In the genomic region with DNA sequence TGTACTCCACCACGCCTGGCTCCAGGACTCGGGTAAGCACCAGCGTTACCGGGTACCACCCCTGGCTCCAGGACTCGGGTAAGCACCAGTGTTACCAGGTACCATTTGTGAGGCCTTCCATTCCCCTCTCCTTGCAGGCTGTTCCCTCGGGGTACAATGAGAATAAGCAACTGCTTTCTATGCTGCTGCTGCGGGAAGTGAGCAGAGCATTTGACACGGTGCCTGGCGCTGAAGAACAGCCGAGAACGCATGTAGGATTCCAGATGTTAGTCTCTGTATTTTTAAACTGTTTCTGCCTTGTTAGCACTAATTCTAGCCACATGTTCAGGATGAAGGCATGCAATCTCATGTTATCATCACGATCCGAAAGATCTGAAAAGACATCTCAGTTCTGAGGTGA, we compare ENCODE assay signal across 28 mouse cellular contexts. TPM values are rescaled to one million over a fixed set of nuclear protein-coding genes. Genes with fewer than 3 reads are reported as not detected.
DNase-seq lines count a peak whose midpoint lies in the region; ATAC-seq and TF ChIP-seq lines count a peak whose summit lies in the region.
"Had no signal": no experiment of that assay in that cellular context is flagged by ENCODE, and none has a peak within 500 bp of the region (broad histone marks: within the 10 kb centered on the region; RNA-seq: fewer than 3 reads in every experiment).

No protein-coding gene starts in this region.

- no peaks in the 10 kb centered on the region for H3K27me3 ChIP-seq in hindbrain, embryonic 10.5 days (ENCODE audit: insufficient read depth, poor library complexity, severe bottlenecking)
- no peaks in the 10 kb centered on the region for H3K27me3 ChIP-seq in hindbrain, embryonic 14.5 days (ENCODE audit: control insufficient read depth, insufficient read depth, low read length)
- no peaks in the 10 kb centered on the region for H3K27me3 ChIP-seq in embryonic facial prominence, embryonic 11.5 days (ENCODE audit: control insufficient read depth, insufficient read depth, low read length)
- no peaks in the 10 kb centered on the region for H3K27me3 ChIP-seq in embryonic facial prominence, embryonic 14.5 days (replicated peaks; ENCODE audit: control insufficient read depth, insufficient read depth, low read length)
- no peaks in the 10 kb centered on the region for H3K27me3 ChIP-seq in limb, embryonic 14.5 days (ENCODE audit: control insufficient read depth, insufficient read depth, low read length)
- H3K27me3 ChIP-seq in intestine, embryonic 16.5 days (replicated peaks; ENCODE audit: control insufficient read depth, insufficient read depth, low read length): no peaks in the 10 kb centered on the region
- H3K27me3 ChIP-seq: CH12.LX; heart, embryonic 13.5 days; hindbrain, embryonic 13.5 days; Patski had no signal

- no peak for TF ChIP-seq POLR2A in limb, embryonic 14.5 days (IDR thresholded peaks at IDR 0.05; ENCODE audit: borderline replicate concordance, extremely low read depth, insufficient read depth, insufficient read length)

- H3K9me3 ChIP-seq in hindbrain, embryonic 10.5 days: no peaks in the 10 kb centered on the region
- H3K9me3 ChIP-seq in hindbrain, embryonic 14.5 days (ENCODE audit: control insufficient read depth, low read length): no peaks in the 10 kb centered on the region
- no peaks in the 10 kb centered on the region for H3K9me3 ChIP-seq in embryonic facial prominence, embryonic 11.5 days (replicated peaks; ENCODE audit: control insufficient read depth, low read length)
- H3K9me3 ChIP-seq in embryonic facial prominence, embryonic 14.5 days (ENCODE audit: control insufficient read depth, low read length): no peaks in the 10 kb centered on the region
- no peaks in the 10 kb centered on the region for H3K9me3 ChIP-seq in limb, embryonic 14.5 days (ENCODE audit: control insufficient read depth, low read length)
- no peaks in the 10 kb centered on the region for H3K9me3 ChIP-seq in intestine, embryonic 16.5 days (ENCODE audit: control insufficient read depth, low read length)
- H3K9me3 ChIP-seq: G1E; heart, embryonic 10.5 days; heart, embryonic 13.5 days; hindbrain, embryonic 13.5 days had no signal

- no peak overlapping the region for H3K9ac ChIP-seq in hindbrain, embryonic 14.5 days
- no peak overlapping the region for H3K9ac ChIP-seq in embryonic facial prominence, embryonic 11.5 days (replicated peaks; ENCODE audit: low read length)
- H3K9ac ChIP-seq in embryonic facial prominence, embryonic 14.5 days (ENCODE audit: low read depth, low read length): no peak overlapping the region
- no peak overlapping the region for H3K9ac ChIP-seq in limb, embryonic 14.5 days (ENCODE audit: low read depth, low read length, severe bottlenecking)
- no peak overlapping the region for H3K9ac ChIP-seq in intestine, embryonic 16.5 days (ENCODE audit: low read depth, low read length)
- H3K9ac ChIP-seq: forebrain, postnatal 0 days; heart, embryonic 13.5 days; hindbrain, embryonic 13.5 days had no signal

- 87% methylated on average over 13 of the region's 13 CpGs for WGBS in hindbrain, embryonic 10.5 days
- WGBS in hindbrain, embryonic 14.5 days: 85% methylated on average over 13 of the region's 13 CpGs
- 56% methylated on average over 13 of the region's 13 CpGs for WGBS in embryonic facial prominence, embryonic 11.5 days
- 28% methylated on average over 13 of the region's 13 CpGs for WGBS in embryonic facial prominence, embryonic 14.5 days
- WGBS in limb, embryonic 14.5 days: 50% methylated on average over 13 of the region's 13 CpGs
- 86% methylated on average over 13 of the region's 13 CpGs for WGBS in intestine, embryonic 16.5 days

- no peaks in the 10 kb centered on the region for H3K36me3 ChIP-seq in hindbrain, embryonic 10.5 days
- H3K36me3 ChIP-seq in hindbrain, embryonic 14.5 days (replicated peaks; ENCODE audit: control insufficient read depth, insufficient read depth): no peaks in the 10 kb centered on the region
- H3K36me3 ChIP-seq in embryonic facial prominence, embryonic 11.5 days (replicated peaks; ENCODE audit: control insufficient read depth, insufficient read depth, low read depth, low read length): no peaks in the 10 kb centered on the region
- no peaks in the 10 kb centered on the region for H3K36me3 ChIP-seq in embryonic facial prominence, embryonic 14.5 days (ENCODE audit: control insufficient read depth, insufficient read depth, low read length)
- H3K36me3 ChIP-seq in limb, embryonic 14.5 days (ENCODE audit: control insufficient read depth, insufficient read depth, low read length): no peaks in the 10 kb centered on the region
- H3K36me3 ChIP-seq in intestine, embryonic 16.5 days (ENCODE audit: control insufficient read depth, insufficient read depth, low read length): no peaks in the 10 kb centered on the region
- H3K36me3 ChIP-seq: G1E; heart, embryonic 10.5 days; heart, embryonic 13.5 days; hindbrain, embryonic 13.5 days had no signal

- 0 out of 2 replicates have a peak overlapping the region, but pooled peaks have one; percentile 16 for H3K27ac ChIP-seq in hindbrain, embryonic 10.5 days
- no peak overlapping the region for H3K27ac ChIP-seq in hindbrain, embryonic 14.5 days
- H3K27ac ChIP-seq in embryonic facial prominence, embryonic 11.5 days (replicated peaks; ENCODE audit: low read depth, low read length): no peak overlapping the region
- H3K27ac ChIP-seq in embryonic facial prominence, embryonic 14.5 days (replicated peaks; ENCODE audit: low read depth, low read length): peak overlapping the region; percentile 68
- 0 out of 2 replicates have a peak overlapping the region, but pooled peaks have one; percentile 20 for H3K27ac ChIP-seq in limb, embryonic 14.5 days (replicated peaks; ENCODE audit: low read depth, low read length)
- no peak overlapping the region for H3K27ac ChIP-seq in intestine, embryonic 16.5 days (ENCODE audit: low read length)
- H3K27ac ChIP-seq: heart, adult 2 months; heart, embryonic 10.5 days; heart, embryonic 13.5 days; hindbrain, embryonic 13.5 days; hindbrain, postnatal 0 days had no signal

- H3K4me1 ChIP-seq in hindbrain, embryonic 10.5 days (replicated peaks): no peaks in the 10 kb centered on the region
- no peaks in the 10 kb centered on the region for H3K4me1 ChIP-seq in hindbrain, embryonic 14.5 days (replicated peaks; ENCODE audit: control insufficient read depth, insufficient read depth, low read length)
- H3K4me1 ChIP-seq in embryonic facial prominence, embryonic 11.5 days (ENCODE audit: control insufficient read depth, insufficient read depth, low read length): no peaks in the 10 kb centered on the region
- H3K4me1 ChIP-seq in embryonic facial prominence, embryonic 14.5 days (ENCODE audit: control insufficient read depth, insufficient read depth, low read length): no peaks in the 10 kb centered on the region; the same call in 1 of the 2 replicates
- no peaks in the 10 kb centered on the region for H3K4me1 ChIP-seq in limb, embryonic 14.5 days (ENCODE audit: control insufficient read depth, insufficient read depth, low read length)
- no peaks in the 10 kb centered on the region for H3K4me1 ChIP-seq in intestine, embryonic 16.5 days (ENCODE audit: control insufficient read depth, insufficient read depth, low read length)
- H3K4me1 ChIP-seq: heart, embryonic 10.5 days; heart, embryonic 13.5 days; hindbrain, embryonic 13.5 days had no signal

- H3K4me3 ChIP-seq in hindbrain, embryonic 10.5 days: no peak overlapping the region
- H3K4me3 ChIP-seq in hindbrain, embryonic 14.5 days (replicated peaks; ENCODE audit: low read length): no peak overlapping the region
- no peak overlapping the region for H3K4me3 ChIP-seq in embryonic facial prominence, embryonic 11.5 days (ENCODE audit: low read depth, low read length)
- H3K4me3 ChIP-seq in embryonic facial prominence, embryonic 14.5 days (ENCODE audit: low read depth, low read length): no peak overlapping the region
- H3K4me3 ChIP-seq in limb, embryonic 14.5 days (replicated peaks; ENCODE audit: low read length): no peak overlapping the region
- H3K4me3 ChIP-seq in intestine, embryonic 16.5 days (ENCODE audit: low read length): no peak overlapping the region
- H3K4me3 ChIP-seq: heart, adult 2 months; heart, embryonic 10.5 days; heart, embryonic 13.5 days; hindbrain, embryonic 13.5 days had no signal

- DNase-seq in hindbrain, embryonic 10.5 days (ENCODE audit: low spot score): no peak
- no peak for DNase-seq in hindbrain, embryonic 14.5 days (ENCODE audit: low spot score)
- DNase-seq in embryonic facial prominence, embryonic 11.5 days (ENCODE audit: low spot score): peak; percentile 61
- DNase-seq in embryonic facial prominence, embryonic 14.5 days (ENCODE audit: low spot score): peak; percentile 77
- peak; percentile 18 for DNase-seq in limb, embryonic 14.5 days (ENCODE audit: low spot score)
- no peak for DNase-seq in heart, postnatal 36 days
- DNase-seq: adrenal gland, postnatal 14 days; B cell, adult 2 months; cerebellum, adult 11 months; cerebellum, adult 8-10 months; cerebellum, postnatal 10 days; cerebellum, postnatal 36 days; forebrain, postnatal 0 days; gastrocnemius, postnatal 25 days; heart, adult 2 months; heart, postnatal 14 days; kidney, adult 11 months; kidney, adult 8-10 months had no signal

- no peak overlapping the region for H3K4me2 ChIP-seq in hindbrain, embryonic 14.5 days (replicated peaks)
- H3K4me2 ChIP-seq in embryonic facial prominence, embryonic 11.5 days (ENCODE audit: low read depth, low read length): no peak overlapping the region
- peak overlapping the region; percentile 10 for H3K4me2 ChIP-seq in embryonic facial prominence, embryonic 14.5 days (ENCODE audit: low read depth, low read length)
- H3K4me2 ChIP-seq in limb, embryonic 14.5 days (replicated peaks; ENCODE audit: low read depth, low read length, severe bottlenecking): no peak overlapping the region
- H3K4me2 ChIP-seq in intestine, embryonic 16.5 days (ENCODE audit: low read depth, low read length): no peak overlapping the region
- H3K4me2 ChIP-seq: heart, embryonic 13.5 days; hindbrain, embryonic 13.5 days had no signal

- intact Hi-C loops in heart, postnatal 36 days (cut with DNase I): no loop called here

- no peak for ATAC-seq in hindbrain, embryonic 14.5 days (ENCODE audit: low FRiP score)
- ATAC-seq in embryonic facial prominence, embryonic 11.5 days (replicated peaks; ENCODE audit: insufficient number of reproducible peaks, low FRiP score, low TSS enrichment, low read depth): 0 out of 2 replicates have a peak, but pooled peaks have one; percentile 29
- ATAC-seq in embryonic facial prominence, embryonic 14.5 days (ENCODE audit: low read depth): no peak
- ATAC-seq in limb, embryonic 14.5 days (ENCODE audit: low FRiP score, low read depth): no peak
- no peak for ATAC-seq in inflammation-experienced regulatory T-cells, adult 6 months
- no peak for ATAC-seq in intestine, embryonic 16.5 days
- ATAC-seq: forebrain, embryonic 14.5 days; forebrain, postnatal 0 days; hindbrain, postnatal 0 days; Patski had no signal

RNA-seq across cellular contexts. Expression of a gene that starts 0.6 kb away (rescaled TPM):
- polyA plus RNA-seq in hindbrain, embryonic 10.5 days (2016; fragmentation: Nextera tagmentation; extraction: Ambion mirVana): 4.1 and 7.8 TPM in 2 replicates
- polyA plus RNA-seq in hindbrain, embryonic 14.5 days (2014; fragmentation: Nextera tagmentation; extraction: Ambion mirVana): 2.2 and 2.4 TPM in 2 replicates
- 3.5 and 4.5 TPM in 2 replicates for polyA plus RNA-seq in embryonic facial prominence, embryonic 11.5 days (2014; fragmentation: Nextera tagmentation; extraction: Ambion mirVana)
- polyA plus RNA-seq in embryonic facial prominence, embryonic 14.5 days (2014; fragmentation: Nextera tagmentation; extraction: Ambion mirVana): 10.1 and 10.4 TPM in 2 replicates
- 3.4 and 4.9 TPM in 2 replicates for polyA plus RNA-seq in limb, embryonic 14.5 days (2012; rRNA removed)
- polyA plus RNA-seq in limb, embryonic 14.5 days (2014; fragmentation: Nextera tagmentation; extraction: Ambion mirVana): 5.8 and 6.0 TPM in 2 replicates
- 100 to 1,000 TPM; 121 to 141 TPM for total RNA-seq in heart, postnatal 36 days (2021)
- 1 to 10 TPM in 2 of 3 experiments, under 1 TPM in 1; 0.36 to 1.7 (median 1.0) TPM for polyA plus RNA-seq in inflammation-experienced regulatory T-cells, adult 6 months (2017; shearing (Covaris generic))
- polyA plus RNA-seq in intestine, embryonic 16.5 days (2015; fragmentation: Nextera tagmentation; extraction: Ambion mirVana): 5.5 TPM in 2 replicates
- polyA plus RNA-seq: G1E, Patski had no signal

RNA-seq across cellular contexts. Expression of a gene that starts 54.7 kb away (rescaled TPM):
- 48.2 and 49.8 TPM in 2 replicates for polyA plus RNA-seq in hindbrain, embryonic 10.5 days (2016; fragmentation: Nextera tagmentation; extraction: Ambion mirVana)
- 61.1 and 63.2 TPM in 2 replicates for polyA plus RNA-seq in hindbrain, embryonic 14.5 days (2014; fragmentation: Nextera tagmentation; extraction: Ambion mirVana)
- 61.4 and 71.9 TPM in 2 replicates for polyA plus RNA-seq in embryonic facial prominence, embryonic 11.5 days (2014; fragmentation: Nextera tagmentation; extraction: Ambion mirVana)
- 59.9 and 65.2 TPM in 2 replicates for polyA plus RNA-seq in embryonic facial prominence, embryonic 14.5 days (2014; fragmentation: Nextera tagmentation; extraction: Ambion mirVana)
- polyA plus RNA-seq in limb, embryonic 14.5 days (2012; rRNA removed): 49.9 and 80.8 TPM in 2 replicates
- 72.9 and 77.4 TPM in 2 replicates for polyA plus RNA-seq in limb, embryonic 14.5 days (2014; fragmentation: Nextera tagmentation; extraction: Ambion mirVana)
- total RNA-seq in heart, postnatal 36 days (2021): 10 to 100 TPM; 66.0 to 69.9 TPM
- 10 to 100 TPM; 48.4 to 77.8 (median 69.1) TPM for polyA plus RNA-seq in inflammation-experienced regulatory T-cells, adult 6 months (2017; shearing (Covaris generic))
- 26.6 and 29.5 TPM in 2 replicates for polyA plus RNA-seq in intestine, embryonic 16.5 days (2015; fragmentation: Nextera tagmentation; extraction: Ambion mirVana)

Comparison
In these comparisons a context has a peak if more than half of its experiments do, and no peak if none do; other contexts are left out.
1. H3K27ac ChIP-seq: peak in hindbrain, embryonic 10.5 days (single experiment), embryonic facial prominence, embryonic 14.5 days (single experiment) and limb, embryonic 14.5 days (single experiment); none in hindbrain, embryonic 14.5 days (single experiment), embryonic facial prominence, embryonic 11.5 days (single experiment) and intestine, embryonic 16.5 days (single experiment).
2. DNase-seq: peak in embryonic facial prominence, embryonic 11.5 days (single experiment), embryonic facial prominence, embryonic 14.5 days (single experiment) and limb, embryonic 14.5 days (single experiment); none in hindbrain, embryonic 10.5 days (single experiment), hindbrain, embryonic 14.5 days (single experiment) and heart, postnatal 36 days (0 of 2).